Mouse (Mus musculus) layer of hippocampus, postnatal 25 days (tissue): ENCODE data around the gene Scrg1. TPM values are rescaled to one million over a fixed set of nuclear protein-coding genes. Genes with fewer than 3 reads are reported as not detected.

Experiments used
- DNase-seq, 2 experiments: peaks; one replicate each; pipeline ENCODE4 v3.0.0; 2022; ENCODE audit warnings: mixed read lengths in 2 of 2, low spot score in 1 of 2; ENCODE audit errors: extremely low spot score in 1 of 2
- total RNA-seq, 2 experiments: library from RNA; stranded (reverse); gene quantifications; 2 replicates each; pipeline ENCODE4 v1.2.3; 2021

Gene Scrg1
- total RNA-seq, 2 experiments from 2014 or later = 68.3 to 75.4 TPM

GRCm38 (mm10) chr8:57451896-57452295 lies 3.8 kb upstream of the Scrg1 start:
- no peak for DNase-seq

DNA sequence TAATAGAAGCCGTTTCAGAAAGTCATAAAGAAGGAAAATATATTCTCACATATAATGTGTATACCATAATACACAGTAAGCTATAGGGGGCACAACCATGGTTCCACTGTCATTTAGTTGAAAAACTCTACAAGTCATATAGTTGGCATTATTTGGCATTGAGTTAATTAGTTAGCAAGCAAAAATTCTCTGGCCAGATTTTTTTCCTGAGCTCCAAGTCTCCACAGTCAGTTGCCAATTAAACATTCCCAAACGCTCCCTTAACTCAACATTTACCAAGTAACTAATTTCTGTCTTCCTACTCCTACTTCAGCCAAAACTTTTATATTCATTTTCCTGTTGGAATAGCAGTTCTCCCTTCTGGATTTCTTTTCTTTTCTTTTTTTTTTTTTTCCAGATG lies 2.4 kb upstream of the Scrg1 start:
- DNase-seq = no peak

GRCm38 (mm10) chr8:57457152-57457551 lies 1.4 kb downstream of the Scrg1 start:
- peak in 1 of 2 experiments; percentile 9 for DNase-seq

DNA sequence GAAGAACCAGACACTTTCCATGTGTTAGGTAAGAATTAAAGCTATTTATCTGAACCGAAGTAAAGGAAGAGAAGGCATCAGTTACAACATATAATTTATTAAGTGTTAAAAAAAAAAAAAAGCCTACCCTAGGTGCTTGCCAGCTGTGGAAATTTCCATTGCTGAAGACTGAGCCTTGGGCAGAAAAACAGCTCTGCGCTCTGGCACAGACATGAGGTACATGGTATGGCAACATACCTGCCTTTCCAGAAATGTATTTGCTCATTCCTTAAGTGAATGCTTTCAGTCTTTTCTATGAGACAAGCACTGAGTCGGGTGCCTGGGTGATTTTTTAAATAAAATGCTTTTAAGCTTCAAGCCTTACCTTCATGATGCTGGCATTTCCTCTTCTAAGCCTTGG lies 2.2 kb downstream of the Scrg1 start:
- DNase-seq = no peak

GRCm38 (mm10) chr8:57462839-57463238 lies 7.1 kb downstream of the Scrg1 start:
- DNase-seq = no peak

GRCm38 (mm10) chr8:57463757-57464156 lies 8.0 kb downstream of the Scrg1 start:
- DNase-seq = no peak

DNA sequence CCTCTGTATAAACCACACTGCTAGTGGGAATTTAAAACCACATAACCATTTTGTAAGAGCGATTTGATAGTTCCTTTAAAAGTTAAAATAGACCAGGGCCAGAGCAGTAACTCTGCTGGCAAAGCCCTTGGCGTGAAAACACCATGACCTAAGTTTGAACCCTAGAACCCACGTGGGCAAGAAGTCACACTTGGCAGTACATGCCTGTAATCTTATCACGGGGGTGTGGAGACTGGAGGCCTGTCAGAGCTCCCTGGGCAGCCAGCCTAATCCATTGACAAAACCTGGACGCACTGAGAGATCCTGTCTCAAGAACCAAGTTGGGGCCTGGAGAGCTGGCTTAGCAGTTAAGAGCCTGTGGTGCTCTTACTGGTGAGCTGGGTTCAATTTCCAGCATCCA lies 12.9 kb downstream of the Scrg1 start:
- DNase-seq = no peak

GRCm38 (mm10) chr8:57470863-57471262 lies 15.1 kb downstream of the Scrg1 start:
- no peak for DNase-seq

DNA sequence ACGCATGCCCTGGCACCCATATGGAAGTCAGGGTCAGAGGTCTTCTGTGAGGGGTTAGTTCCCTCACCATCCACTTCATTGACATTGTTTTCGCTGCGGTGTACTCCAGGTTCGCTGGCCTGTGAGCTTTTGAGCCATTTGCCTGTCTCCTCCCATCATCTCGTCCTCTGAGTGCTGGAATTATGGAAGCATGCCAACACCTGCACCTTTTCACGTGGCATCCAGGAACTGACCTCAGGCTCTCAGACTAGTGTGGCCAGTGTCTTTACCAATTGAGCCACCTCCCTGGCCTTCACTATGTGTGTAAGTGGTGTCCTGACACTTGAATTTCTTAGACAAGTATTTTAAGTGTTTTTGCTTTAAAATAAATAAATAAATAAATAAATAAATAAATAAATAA lies 18.0 kb downstream of the Scrg1 start:
- DNase-seq = no peak

DNA sequence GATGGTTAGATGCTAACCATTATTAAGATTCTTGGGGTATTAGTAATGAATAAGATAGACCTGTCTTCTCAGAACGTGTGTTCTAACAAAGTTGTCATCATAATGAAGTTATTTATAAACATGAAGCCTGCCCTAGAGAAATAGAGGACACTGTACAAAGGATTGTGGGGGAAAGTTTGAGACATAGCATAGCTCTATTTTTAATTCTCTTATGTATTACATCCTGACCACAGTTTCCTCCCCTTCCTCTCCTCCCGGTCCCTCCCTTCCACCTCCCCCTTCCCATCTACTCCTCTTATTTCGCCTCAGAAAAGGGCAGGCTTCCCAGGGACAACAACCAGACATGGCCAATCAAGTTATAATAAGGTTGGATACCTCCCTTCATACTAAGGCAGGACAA lies 22.7 kb downstream of the Scrg1 start:
- no peak for DNase-seq

GRCm38 (mm10) chr8:57479700-57480099 lies 24.0 kb downstream of the Scrg1 start:
- DNase-seq = no peak

GRCm38 (mm10) chr8:57480606-57481005 lies 24.9 kb downstream of the Scrg1 start:
- DNase-seq = no peak

DNA sequence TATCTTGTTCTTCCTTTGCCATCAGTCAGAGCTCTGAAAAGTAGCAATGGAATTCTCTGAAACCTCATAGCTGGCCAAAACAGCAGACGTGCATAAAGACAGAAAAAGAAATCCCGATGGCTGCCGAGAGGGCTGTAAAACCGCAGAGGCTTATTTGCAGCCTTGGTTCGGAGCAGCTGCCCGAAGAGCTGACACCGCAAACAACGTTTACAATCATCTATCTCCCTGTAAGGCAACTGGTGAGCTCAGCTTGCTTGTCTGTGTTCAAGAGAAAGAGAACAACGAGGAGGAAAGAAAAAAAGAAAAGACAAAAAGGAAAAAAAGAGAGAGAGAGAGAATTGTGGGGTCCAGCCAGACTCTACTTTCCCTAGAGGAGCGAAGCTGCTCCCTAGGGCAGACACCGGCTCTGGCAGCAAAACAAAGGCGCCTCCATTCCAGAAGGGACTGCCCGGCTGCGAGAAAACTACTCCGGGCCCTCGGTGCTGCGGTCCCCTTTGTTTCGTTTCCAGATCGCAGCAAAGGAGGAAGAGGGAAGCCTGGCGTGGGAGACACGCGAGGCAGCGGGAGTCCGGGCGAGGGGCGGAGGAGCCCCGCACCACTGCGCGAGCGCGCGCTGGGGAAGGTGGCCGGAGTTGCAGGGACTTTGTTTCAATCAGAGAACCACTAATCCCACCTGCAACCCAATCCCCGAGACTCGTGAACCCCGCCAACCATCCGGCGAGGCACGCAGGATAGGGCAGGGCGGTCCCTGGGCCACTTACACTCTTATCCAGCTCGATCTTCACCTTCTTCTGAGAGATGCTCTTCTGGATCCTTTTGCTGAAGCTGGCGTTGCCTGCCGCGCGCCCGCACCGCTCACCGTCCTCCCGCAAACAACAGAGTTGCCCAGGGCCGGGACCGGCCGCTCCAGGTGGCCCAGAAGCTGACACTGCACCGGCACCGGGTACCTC lies 31.0 kb downstream of the Scrg1 start:
- peak; percentile 9 to 27 for DNase-seq

DNA sequence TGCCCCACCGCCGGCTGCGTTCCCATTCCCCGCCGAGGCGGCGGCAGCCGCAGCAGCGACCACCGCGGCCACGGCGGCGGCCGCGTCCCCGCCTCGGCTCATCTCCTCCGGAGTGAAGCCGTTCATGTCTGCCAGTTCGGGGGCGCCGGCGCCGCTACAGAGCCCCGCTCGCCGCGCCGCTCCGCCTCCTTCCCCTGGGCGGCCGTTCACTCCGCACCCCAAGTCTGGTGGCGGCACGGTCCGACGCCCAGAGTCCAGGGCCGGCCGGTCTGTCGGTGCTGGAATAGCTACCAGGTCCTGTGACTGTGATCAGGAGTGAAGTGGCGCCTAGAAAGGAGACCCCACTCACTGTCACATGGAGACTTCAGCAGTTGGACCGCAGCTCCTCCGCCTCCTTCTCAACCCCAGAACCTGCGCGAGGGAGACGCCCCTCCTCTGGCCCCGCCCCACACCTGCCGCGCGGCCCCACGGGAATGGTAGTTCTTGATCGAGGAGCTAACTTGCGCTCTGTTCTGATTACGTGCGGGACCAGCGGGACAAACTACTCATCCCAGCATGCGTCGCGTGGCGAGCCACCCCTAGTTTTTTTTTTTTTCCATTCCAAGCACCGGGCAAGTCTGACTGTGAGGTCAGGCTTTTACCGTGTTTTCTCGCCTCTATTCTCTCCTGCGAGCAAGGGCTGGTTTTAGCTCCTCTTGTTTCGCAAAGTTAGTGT lies 31.9 kb downstream of the Scrg1 start, which contains the start of gene Sap30:
Sap30 (minus strand) TSS at position 420 of the 715 bp plus-strand sequence.
- DNase-seq = peak; percentile 87 to 93

- peak; percentile 18 to 20 for DNase-seq
Observed at GRCm38 (mm10) chr8:57488312-57488765, 32.6 kb downstream of the Scrg1 start.

- DNase-seq = no peak
Observed at GRCm38 (mm10) chr8:57489366-57489765, 33.6 kb downstream of the Scrg1 start.

DNA sequence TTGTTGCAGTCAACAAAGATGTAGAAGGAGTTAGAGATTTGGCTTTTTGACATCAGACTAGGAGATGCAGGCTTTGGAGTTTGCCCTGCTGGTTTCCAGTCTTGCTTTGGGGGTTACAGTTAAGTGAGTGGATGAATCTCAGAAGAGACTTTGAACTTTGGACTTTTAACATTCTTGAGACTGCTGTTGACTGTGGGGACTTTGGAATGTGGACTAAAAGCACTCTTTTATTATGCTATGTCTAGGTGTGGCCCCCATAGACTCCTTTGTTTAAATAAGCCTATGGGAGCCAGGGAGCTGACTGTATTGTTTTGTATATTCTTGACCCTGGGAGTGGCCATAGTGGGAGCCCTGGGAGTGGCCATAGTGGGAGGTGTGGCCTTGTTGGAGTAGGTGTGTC lies 34.2 kb downstream of the Scrg1 start:
- no peak for DNase-seq

- DNase-seq = no peak
Observed at GRCm38 (mm10) chr8:57491873-57492272, 36.1 kb downstream of the Scrg1 start.

GRCm38 (mm10) chr8:57498494-57498846 lies 42.7 kb downstream of the Scrg1 start:
- no peak for DNase-seq

GRCm38 (mm10) chr8:57498847-57499511 lies 43.3 kb downstream of the Scrg1 start:
- DNase-seq = peak; percentile 14 to 53

DNA sequence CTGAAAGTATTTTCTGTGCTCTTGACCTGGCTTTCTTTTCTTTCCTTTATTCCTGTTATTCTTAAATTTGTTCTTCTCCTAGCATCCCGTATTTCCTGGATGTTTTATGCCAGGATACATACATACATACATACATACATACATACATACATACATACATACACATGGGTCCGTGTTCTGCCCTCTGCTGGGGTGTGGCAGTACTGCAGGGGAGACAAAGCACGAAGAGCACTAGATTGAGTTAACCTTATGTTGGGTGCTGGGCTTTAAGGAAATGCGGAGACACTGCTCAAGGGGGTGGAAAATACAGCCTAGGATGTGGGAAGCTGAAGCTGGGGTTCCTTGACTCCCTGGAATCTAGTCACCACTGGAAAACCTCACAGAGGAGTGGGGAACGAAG lies 47.9 kb downstream of the Scrg1 start:
- peak; percentile 19 to 77 for DNase-seq
